Mouse (Mus musculus) testis, adult 2 months (tissue): ENCODE results near the gene Gm10974.

ENCODE experiments used
- CTCF ChIP-seq: fragments of 200-500 bp; IDR thresholded peaks from 2 replicates; pipeline ENCODE4 v1.5.1; 2012; ENCODE audit warnings: low read depth, mild to moderate bottlenecking, inconsistent platforms, low read length, moderate library complexity; ENCODE audit not compliant: control insufficient read depth, insufficient read depth, insufficient replicate concordance
- POLR2A ChIP-seq: fragments of 200-500 bp; IDR thresholded peaks from 2 replicates; pipeline ENCODE4 v1.6.1; 2012; ENCODE audit warnings: low read depth, mild to moderate bottlenecking, inconsistent platforms, low read length, moderate library complexity; ENCODE audit not compliant: control insufficient read depth

GRCm38 (mm10) chr7:66434453-66434935 is 68.8 kb downstream of the Gm10974 start:
- TF ChIP-seq CTCF (peak; percentile 81; the same call in 1 of the 2 replicates), POLR2A (no peak)
